In genomic region chr4:155505067-155505466, GRCm38 (mm10) we compare ENCODE assay signal across 17 mouse cellular contexts. TPM values are rescaled to one million over a fixed set of nuclear protein-coding genes. Genes with fewer than 3 reads are reported as not detected.
A peak's percentile ranks its signal among the peaks of the same experiment; 100 is the strongest.
DNase-seq lines count a peak whose midpoint lies in the region; ATAC-seq and TF ChIP-seq lines count a peak whose summit lies in the region.
"Had no signal": no experiment of that assay in that cellular context is flagged by ENCODE, and none has a peak within 500 bp of the region (broad histone marks: within the 10 kb centered on the region; RNA-seq: fewer than 3 reads in every experiment).

No protein-coding gene starts in this region.

- no peak overlapping the region for H3K9ac ChIP-seq in hindbrain, embryonic 13.5 days
- no peak overlapping the region for H3K9ac ChIP-seq in hindbrain, embryonic 12.5 days
- no peak overlapping the region for H3K9ac ChIP-seq in MEL (ENCODE audit: control insufficient read depth, low read depth, low read length, poor library complexity, severe bottlenecking)
- H3K9ac ChIP-seq: embryonic facial prominence, embryonic 12.5 days; liver, embryonic 13.5 days had no signal

- H3K9me3 ChIP-seq in hindbrain, embryonic 13.5 days, result no peaks in the 10 kb centered on the region
- no peaks in the 10 kb centered on the region for H3K9me3 ChIP-seq in hindbrain, embryonic 12.5 days (replicated peaks)
- H3K9me3 ChIP-seq in MEL (replicated peaks; ENCODE audit: insufficient read depth, low read length), result no peaks in the 10 kb centered on the region
- no peaks in the 10 kb centered on the region for H3K9me3 ChIP-seq in megakaryocyte, embryonic 14.5 days
- H3K9me3 ChIP-seq: embryonic facial prominence, embryonic 12.5 days; liver, embryonic 13.5 days had no signal

- no peak overlapping the region for H3K4me2 ChIP-seq in hindbrain, embryonic 13.5 days
- no peak overlapping the region for H3K4me2 ChIP-seq in hindbrain, embryonic 12.5 days (replicated peaks)
- H3K4me2 ChIP-seq: embryonic facial prominence, embryonic 12.5 days; liver, embryonic 13.5 days; midbrain, embryonic 11.5 days had no signal

- no peak for ATAC-seq in hindbrain, embryonic 13.5 days (ENCODE audit: low FRiP score)
- ATAC-seq in hindbrain, embryonic 12.5 days (ENCODE audit: low FRiP score), result no peak
- ATAC-seq: activated CD4-positive, CD25-positive, alpha-beta regulatory T cell, adult 4 months; CD4-positive, CD25-positive, alpha-beta regulatory T cell, adult 4 months; lung, postnatal 0 days had no signal

- TF ChIP-seq RAD21 in MEL (IDR thresholded peaks at IDR 0.05; ENCODE audit: low read depth, low read length), result no peak

- peaks cover 73% of the 10 kb centered on the region for H3K79me2 ChIP-seq in MEL (ENCODE audit: control insufficient read depth, insufficient read depth, low read length, poor library complexity)

- peaks cover 43% of the 10 kb centered on the region for H3K4me1 ChIP-seq in hindbrain, embryonic 13.5 days (replicated peaks)
- peaks cover 12% of the 10 kb centered on the region for H3K4me1 ChIP-seq in hindbrain, embryonic 12.5 days
- H3K4me1 ChIP-seq in MEL (ENCODE audit: control insufficient read depth in 1 of 2, insufficient read depth in 2 of 2, low read length in 2 of 2), result peaks cover 11 to 24% of the 10 kb centered on the region in 2 experiments
- peaks cover 86% of the 10 kb centered on the region for H3K4me1 ChIP-seq in megakaryocyte, embryonic 14.5 days
- H3K4me1 ChIP-seq: embryonic facial prominence, embryonic 12.5 days had no signal

- WGBS in hindbrain, embryonic 13.5 days, result 75% methylated on average over 8 of the region's 8 CpGs
- WGBS in hindbrain, embryonic 12.5 days, result 79% methylated on average over 8 of the region's 8 CpGs

- peaks cover 4% of the 10 kb centered on the region; the same call in 1 of the 2 replicates for H3K36me3 ChIP-seq in hindbrain, embryonic 13.5 days
- no peaks in the 10 kb centered on the region for H3K36me3 ChIP-seq in hindbrain, embryonic 12.5 days
- H3K36me3 ChIP-seq in MEL (ENCODE audit: control insufficient read depth in 1 of 2, insufficient read depth in 2 of 2, low read length in 2 of 2), result peaks cover 3 to 30% of the 10 kb centered on the region in 2 experiments
- peaks cover 21% of the 10 kb centered on the region for H3K36me3 ChIP-seq in megakaryocyte, embryonic 14.5 days (replicated peaks; ENCODE audit: low read length)
- H3K36me3 ChIP-seq: embryonic facial prominence, embryonic 12.5 days; liver, embryonic 13.5 days had no signal

- TF ChIP-seq EP300 in MEL (IDR thresholded peaks at IDR 0.05; ENCODE audit: low read depth in 1 of 2, low read length in 2 of 2), result 0 out of 4 replicates have a peak, but pooled peaks of 1 of the 2 experiments have one; percentile 10

- no peak for TF ChIP-seq POLR2A in MEL (IDR thresholded peaks at IDR 0.05; ENCODE audit: control insufficient read depth in 1 of 2, insufficient read depth in 1 of 2, low read depth in 1 of 2, low read length in 2 of 2, poor library complexity in 1 of 2)

- no peak overlapping the region for H3K4me3 ChIP-seq in hindbrain, embryonic 13.5 days
- H3K4me3 ChIP-seq in hindbrain, embryonic 12.5 days, result no peak overlapping the region
- H3K4me3 ChIP-seq in MEL (ENCODE audit: control insufficient read depth in 1 of 2, insufficient read depth in 1 of 2, low read depth in 2 of 2, low read length in 2 of 2), result no peak overlapping the region
- peak overlapping the region; percentile 29 for H3K4me3 ChIP-seq in megakaryocyte, embryonic 14.5 days (replicated peaks)
- H3K4me3 ChIP-seq: embryonic facial prominence, embryonic 12.5 days; liver, embryonic 13.5 days had no signal

- peak overlapping the region; percentile 1; the same call in 1 of the 2 replicates for H3K27ac ChIP-seq in hindbrain, embryonic 13.5 days
- no peak overlapping the region for H3K27ac ChIP-seq in hindbrain, embryonic 12.5 days
- H3K27ac ChIP-seq in MEL (ENCODE audit: control insufficient read depth, low read depth, low read length), result peak overlapping the region; percentile 41; the same call in 1 of the 2 replicates
- H3K27ac ChIP-seq: embryonic facial prominence, embryonic 12.5 days; liver, embryonic 13.5 days had no signal

- H3K27me3 ChIP-seq in hindbrain, embryonic 13.5 days, result no peaks in the 10 kb centered on the region
- no peaks in the 10 kb centered on the region for H3K27me3 ChIP-seq in hindbrain, embryonic 12.5 days
- H3K27me3 ChIP-seq in MEL (ENCODE audit: control insufficient read depth in 1 of 2, insufficient read depth in 2 of 2, low read length in 2 of 2), result no peaks in the 10 kb centered on the region
- H3K27me3 ChIP-seq in megakaryocyte, embryonic 14.5 days (replicated peaks), result no peaks in the 10 kb centered on the region
- H3K27me3 ChIP-seq: embryonic facial prominence, embryonic 12.5 days; liver, embryonic 13.5 days had no signal

- DNase-seq in A20 (ENCODE audit: low read depth, low spot score) (peak; percentile 68), MEL (ENCODE audit: low read depth, low spot score) (peak; percentile 47)
- no peak for DNase-seq in spleen, postnatal 14 days (ENCODE audit: low spot score in 2 of 2)
- no peak for DNase-seq in cerebellum, adult 11-12 months
- DNase-seq: adrenal gland, postnatal 25 days; cerebellum, postnatal 36 days; kidney, postnatal 10 days; liver, embryonic 13.5 days; right cerebral cortex, postnatal 25 days had no signal

- no peak for TF ChIP-seq CTCF in MEL (IDR thresholded peaks at IDR 0.05 in 2 of 3, conservative IDR thresholded peaks at IDR 0.05 in 1 of 3; ENCODE audit: control insufficient read depth in 1 of 3, insufficient read depth in 1 of 3, low read depth in 2 of 3, low read length in 3 of 3, poor library complexity in 1 of 3, severe bottlenecking in 1 of 3)

TF ChIP-seq in MEL, 35 proteins besides CTCF, POLR2A, EP300 and RAD21:
- no peak for TF ChIP-seq USF1 (IDR thresholded peaks at IDR 0.05; ENCODE audit: low read depth, low read length)
- TF ChIP-seq ETS1 (IDR thresholded peaks at IDR 0.05; ENCODE audit: low read depth, low read length), result 0 out of 2 replicates have a peak, but pooled peaks have one; percentile 1

RNA-seq across cellular contexts. Expression of gene Gnb1, which starts 13.9 kb away (rescaled TPM):
- polyA plus RNA-seq in hindbrain, embryonic 13.5 days (2015; fragmentation: Nextera tagmentation; extraction: Ambion mirVana), result 1,012 and 1,052 TPM in 2 replicates
- polyA plus RNA-seq in hindbrain, embryonic 12.5 days (2016; fragmentation: Nextera tagmentation; extraction: Ambion mirVana), result 757 and 772 TPM in 2 replicates
- 78.1 and 94.7 TPM in 2 replicates for total RNA-seq in MEL (2012; rRNA removed)
- polyA plus RNA-seq in MEL (2012; ENCODE audit: insufficient read depth in 1 of 2, insufficient read length in 2 of 2, low read depth in 1 of 2, low replicate concordance in 2 of 2, missing spikeins in 1 of 2), result 100 to 1,000 TPM in 1 of 2 experiments, not detected in 1; 489 TPM
- polyA plus RNA-seq in megakaryocyte, embryonic 14.5 days (2012; ENCODE audit: insufficient read depth, low replicate concordance), result 28.3 and 39.1 TPM in 2 replicates

RNA-seq across cellular contexts. Expression of gene Tmem52, which starts 36.2 kb away (rescaled TPM):
- not detected in 2 replicates for polyA plus RNA-seq in hindbrain, embryonic 13.5 days (2015; fragmentation: Nextera tagmentation; extraction: Ambion mirVana)
- not detected in 2 replicates for polyA plus RNA-seq in hindbrain, embryonic 12.5 days (2016; fragmentation: Nextera tagmentation; extraction: Ambion mirVana)
- total RNA-seq in MEL (2012; rRNA removed), result not detected in 2 replicates
- polyA plus RNA-seq in MEL (2012; ENCODE audit: insufficient read depth in 1 of 2, insufficient read length in 2 of 2, low read depth in 1 of 2, low replicate concordance in 2 of 2, missing spikeins in 1 of 2), result not detected
- polyA plus RNA-seq in megakaryocyte, embryonic 14.5 days (2012; ENCODE audit: insufficient read depth, low replicate concordance), result not detected in 2 replicates
- polyA plus RNA-seq: activated CD4-positive, CD25-positive, alpha-beta regulatory T cell, adult 4 months; CD4-positive, CD25-positive, alpha-beta regulatory T cell, adult 4 months; embryonic facial prominence, embryonic 12.5 days; liver, embryonic 13.5 days; midbrain, embryonic 11.5 days had no signal

RNA-seq across cellular contexts. Expression of gene Nadk, which starts 57.1 kb away (rescaled TPM):
- 82.5 and 84.5 TPM in 2 replicates for polyA plus RNA-seq in hindbrain, embryonic 13.5 days (2015; fragmentation: Nextera tagmentation; extraction: Ambion mirVana)
- polyA plus RNA-seq in hindbrain, embryonic 12.5 days (2016; fragmentation: Nextera tagmentation; extraction: Ambion mirVana), result 89.0 and 92.4 TPM in 2 replicates
- 141 and 151 TPM in 2 replicates for total RNA-seq in MEL (2012; rRNA removed)
- 100 to 1,000 TPM in 1 of 2 experiments, 10 to 100 TPM in 1; 53.2 to 258 TPM for polyA plus RNA-seq in MEL (2012; ENCODE audit: insufficient read depth in 1 of 2, insufficient read length in 2 of 2, low read depth in 1 of 2, low replicate concordance in 2 of 2, missing spikeins in 1 of 2)
- 38.7 and 54.4 TPM in 2 replicates for polyA plus RNA-seq in megakaryocyte, embryonic 14.5 days (2012; ENCODE audit: insufficient read depth, low replicate concordance)

Comparison
In these comparisons a context has a peak if more than half of its experiments do, and no peak if none do; other contexts are left out.
1. DNase-seq: peak in A20 (single experiment) and MEL (single experiment); none in spleen, postnatal 14 days (0 of 2) and cerebellum, adult 11-12 months (single experiment).